7 mouse cellular contexts compared by ENCODE assay signal in genomic region chr19:5051031-5051430, GRCm38 (mm10). TPM values are rescaled to one million over a fixed set of nuclear protein-coding genes. Genes with fewer than 3 reads are reported as not detected.
A peak's percentile ranks its signal among the peaks of the same experiment; 100 is the strongest.
DNase-seq lines count a peak whose midpoint lies in the region; ATAC-seq and TF ChIP-seq lines count a peak whose summit lies in the region.

No protein-coding gene starts in this region.

- ATAC-seq in embryonic facial prominence, embryonic 15.5 days (ENCODE audit: insufficient number of reproducible peaks, low FRiP score, low TSS enrichment, low read depth) = 0 out of 2 replicates have a peak, but pooled peaks have one; percentile 9
- no peak for ATAC-seq in intestine, postnatal 0 days
- ATAC-seq in neural tube, embryonic 13.5 days (ENCODE audit: low read depth) = peak; percentile 43; the same call in 1 of the 2 replicates

- TF ChIP-seq CTCF in lung, adult 2 months (IDR thresholded peaks at IDR 0.05; ENCODE audit: insufficient read depth, low read length) = no peak
- TF ChIP-seq CTCF in intestine, postnatal 0 days (IDR thresholded peaks at IDR 0.05; ENCODE audit: low read depth) = no peak

- no peaks in the 10 kb centered on the region for H3K9me3 ChIP-seq in embryonic facial prominence, embryonic 15.5 days (replicated peaks)
- H3K9me3 ChIP-seq in intestine, postnatal 0 days (ENCODE audit: control insufficient read depth) = no peaks in the 10 kb centered on the region
- H3K9me3 ChIP-seq in neural tube, embryonic 13.5 days = no peaks in the 10 kb centered on the region

- 10% methylated on average over 17 of the region's 17 CpGs for WGBS in lung, adult 2 months
- 8% methylated on average over 17 of the region's 17 CpGs for WGBS in embryonic facial prominence, embryonic 15.5 days
- WGBS in intestine, postnatal 0 days = 7% methylated on average over 17 of the region's 17 CpGs
- WGBS in neural tube, embryonic 13.5 days = 11% methylated on average over 17 of the region's 17 CpGs

- peak overlapping the region; percentile 39 for H3K4me3 ChIP-seq in lung, adult 2 months (replicated peaks; ENCODE audit: extremely low read depth, low read depth, low read length)
- peak overlapping the region; percentile 29 for H3K4me3 ChIP-seq in embryonic facial prominence, embryonic 15.5 days (replicated peaks)
- peak overlapping the region; percentile 34 for H3K4me3 ChIP-seq in intestine, postnatal 0 days (ENCODE audit: low read depth, low read length)
- H3K4me3 ChIP-seq in neural tube, embryonic 13.5 days = peak overlapping the region; percentile 9

- H3K27ac ChIP-seq in embryonic facial prominence, embryonic 15.5 days (replicated peaks) = 0 out of 2 replicates have a peak overlapping the region, but pooled peaks have one; percentile 28
- H3K27ac ChIP-seq in intestine, postnatal 0 days (ENCODE audit: low read depth, low read length) = no peak overlapping the region
- no peak overlapping the region for H3K27ac ChIP-seq in neural tube, embryonic 13.5 days (replicated peaks)

- peaks cover 31% of the 10 kb centered on the region for H3K27me3 ChIP-seq in embryonic facial prominence, embryonic 15.5 days
- H3K27me3 ChIP-seq in intestine, postnatal 0 days (replicated peaks; ENCODE audit: control insufficient read depth, insufficient read depth, low read length) = no peaks in the 10 kb centered on the region
- peaks cover 63% of the 10 kb centered on the region for H3K27me3 ChIP-seq in neural tube, embryonic 13.5 days

- DNase-seq in lung, adult 2 months = peak; percentile 39
- DNase-seq in lung, postnatal 36 days = no peak
- no peak for DNase-seq in urinary bladder, adult 2 months (ENCODE audit: low spot score)
- DNase-seq in thymus, postnatal 25 days = no peak

- TF ChIP-seq POLR2A in lung, adult 2 months (IDR thresholded peaks at IDR 0.05; ENCODE audit: borderline replicate concordance, extremely low read depth, low read depth, low read length) = no peak

- peaks cover 35% of the 10 kb centered on the region for H3K36me3 ChIP-seq in embryonic facial prominence, embryonic 15.5 days
- peaks cover 30% of the 10 kb centered on the region for H3K36me3 ChIP-seq in intestine, postnatal 0 days (ENCODE audit: control insufficient read depth, insufficient read depth)
- H3K36me3 ChIP-seq in neural tube, embryonic 13.5 days = peaks cover 40% of the 10 kb centered on the region

- peak overlapping the region; percentile 40 for H3K4me2 ChIP-seq in embryonic facial prominence, embryonic 15.5 days (replicated peaks)
- peak overlapping the region; percentile 60 for H3K4me2 ChIP-seq in intestine, postnatal 0 days (replicated peaks; ENCODE audit: low read depth)
- H3K4me2 ChIP-seq in neural tube, embryonic 13.5 days = peak overlapping the region; percentile 15

- H3K9ac ChIP-seq in embryonic facial prominence, embryonic 15.5 days = no peak overlapping the region
- H3K9ac ChIP-seq in intestine, postnatal 0 days (ENCODE audit: low read depth, low read length) = no peak overlapping the region; the same call in 1 of the 2 replicates
- 0 out of 2 replicates have a peak overlapping the region, but pooled peaks have one; percentile 6 for H3K9ac ChIP-seq in neural tube, embryonic 13.5 days

- H3K4me1 ChIP-seq in lung, adult 2 months (ENCODE audit: control insufficient read depth, insufficient read depth, low read length) = peaks cover 3% of the 10 kb centered on the region; the same call in 1 of the 2 replicates
- H3K4me1 ChIP-seq in embryonic facial prominence, embryonic 15.5 days = peaks cover 33% of the 10 kb centered on the region
- no peaks in the 10 kb centered on the region for H3K4me1 ChIP-seq in intestine, postnatal 0 days (replicated peaks; ENCODE audit: control insufficient read depth, insufficient read depth, low read length)
- H3K4me1 ChIP-seq in neural tube, embryonic 13.5 days (replicated peaks) = peaks cover 18% of the 10 kb centered on the region

RNA-seq across cellular contexts. Expression of gene Rin1, which starts 0.8 kb away (rescaled TPM):
- polyA plus RNA-seq in lung, adult 2 months (2012; rRNA removed) = 10.2 and 10.4 TPM in 2 replicates
- polyA plus RNA-seq in embryonic facial prominence, embryonic 15.5 days (2015; fragmentation: Nextera tagmentation; extraction: Ambion mirVana) = 2.6 and 4.4 TPM in 2 replicates
- 0.77 and 0.78 TPM in 2 replicates for polyA plus RNA-seq in intestine, postnatal 0 days (2015; fragmentation: Nextera tagmentation; extraction: Ambion mirVana)
- 1.4 TPM in 2 replicates for polyA plus RNA-seq in neural tube, embryonic 13.5 days (2015; fragmentation: Nextera tagmentation; extraction: Ambion mirVana)
- polyA plus RNA-seq in urinary bladder, adult 2 months (2012; rRNA removed) = 18.4 and 24.8 TPM in 2 replicates

RNA-seq across cellular contexts. Expression of gene Brms1, which starts 9.9 kb away (rescaled TPM):
- 36.3 and 40.4 TPM in 2 replicates for polyA plus RNA-seq in lung, adult 2 months (2012; rRNA removed)
- 42.2 and 48.6 TPM in 2 replicates for polyA plus RNA-seq in embryonic facial prominence, embryonic 15.5 days (2015; fragmentation: Nextera tagmentation; extraction: Ambion mirVana)
- polyA plus RNA-seq in intestine, postnatal 0 days (2015; fragmentation: Nextera tagmentation; extraction: Ambion mirVana) = 33.2 and 33.4 TPM in 2 replicates
- 43.5 and 51.7 TPM in 2 replicates for polyA plus RNA-seq in neural tube, embryonic 13.5 days (2015; fragmentation: Nextera tagmentation; extraction: Ambion mirVana)
- polyA plus RNA-seq in urinary bladder, adult 2 months (2012; rRNA removed) = 30.8 and 31.1 TPM in 2 replicates

RNA-seq across cellular contexts. Expression of gene AC124502.3, which starts 12.3 kb away (rescaled TPM):
- polyA plus RNA-seq in lung, adult 2 months (2012; rRNA removed) = 0.58 and 0.78 TPM in 2 replicates
- polyA plus RNA-seq in embryonic facial prominence, embryonic 15.5 days (2015; fragmentation: Nextera tagmentation; extraction: Ambion mirVana) = 1.9 and 2.0 TPM in 2 replicates
- polyA plus RNA-seq in intestine, postnatal 0 days (2015; fragmentation: Nextera tagmentation; extraction: Ambion mirVana) = 0.56 TPM in 1 of 2 replicates, not detected in the other
- polyA plus RNA-seq in neural tube, embryonic 13.5 days (2015; fragmentation: Nextera tagmentation; extraction: Ambion mirVana) = 3.1 and 5.1 TPM in 2 replicates
- polyA plus RNA-seq in urinary bladder, adult 2 months (2012; rRNA removed) = 1.9 and 2.3 TPM in 2 replicates

RNA-seq across cellular contexts. Expression of gene B4gat1, which starts 12.4 kb away (rescaled TPM):
- 38.0 and 38.7 TPM in 2 replicates for polyA plus RNA-seq in lung, adult 2 months (2012; rRNA removed)
- 47.2 and 48.4 TPM in 2 replicates for polyA plus RNA-seq in embryonic facial prominence, embryonic 15.5 days (2015; fragmentation: Nextera tagmentation; extraction: Ambion mirVana)
- 16.2 and 17.9 TPM in 2 replicates for polyA plus RNA-seq in intestine, postnatal 0 days (2015; fragmentation: Nextera tagmentation; extraction: Ambion mirVana)
- polyA plus RNA-seq in neural tube, embryonic 13.5 days (2015; fragmentation: Nextera tagmentation; extraction: Ambion mirVana) = 61.1 and 64.5 TPM in 2 replicates
- 30.4 and 33.5 TPM in 2 replicates for polyA plus RNA-seq in urinary bladder, adult 2 months (2012; rRNA removed)

RNA-seq across cellular contexts. Expression of gene Cd248, which starts 16.8 kb away (rescaled TPM):
- polyA plus RNA-seq in lung, adult 2 months (2012; rRNA removed) = 20.9 and 22.6 TPM in 2 replicates
- polyA plus RNA-seq in embryonic facial prominence, embryonic 15.5 days (2015; fragmentation: Nextera tagmentation; extraction: Ambion mirVana) = 131 and 158 TPM in 2 replicates
- 19.9 and 23.0 TPM in 2 replicates for polyA plus RNA-seq in intestine, postnatal 0 days (2015; fragmentation: Nextera tagmentation; extraction: Ambion mirVana)
- 26.3 and 28.2 TPM in 2 replicates for polyA plus RNA-seq in neural tube, embryonic 13.5 days (2015; fragmentation: Nextera tagmentation; extraction: Ambion mirVana)
- 77.2 and 103 TPM in 2 replicates for polyA plus RNA-seq in urinary bladder, adult 2 months (2012; rRNA removed)
